Mouse (Mus musculus) bone marrow macrophage, adult 2 months (primary cell): ENCODE results near the gene Josd1.

Experiments
- CTCF ChIP-seq: IDR thresholded peaks from 2 replicates; pipeline ENCODE4 v1.5.1; 2012; ENCODE audit warnings: low read depth, mild to moderate bottlenecking, low read length, moderate library complexity
- POLR2A ChIP-seq: IDR thresholded peaks from 2 replicates; pipeline ENCODE4 v1.6.1; 2012; ENCODE audit warnings: mild to moderate bottlenecking, low read depth, low read length, borderline replicate concordance

DNA sequence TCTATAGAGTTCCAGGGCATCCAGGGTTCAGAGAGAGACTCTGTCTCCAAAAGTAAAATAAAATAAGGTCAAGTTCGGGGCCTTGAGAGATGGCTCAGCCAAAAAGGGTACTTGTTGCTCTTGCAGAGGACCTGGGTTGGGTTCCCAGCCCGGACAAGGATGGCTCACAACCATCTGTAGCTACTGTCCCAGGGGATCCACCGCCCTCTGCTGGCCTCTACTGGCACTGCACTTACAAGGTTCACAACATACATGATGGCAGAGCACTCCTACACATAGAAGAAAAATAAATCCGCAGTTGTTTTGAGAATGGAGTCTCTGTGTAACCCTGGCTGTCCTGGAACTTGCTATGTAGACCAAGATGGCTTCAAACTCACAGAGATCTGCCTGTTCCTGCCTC lies 25.9 kb downstream of the Josd1 start:
- TF ChIP-seq POLR2A: no peak
- TF ChIP-seq CTCF: peak; percentile 45
